Mouse (Mus musculus): ENCODE measurements at regions not wholly inside any gene's neighbourhood (a gene's known extent, or its start where the extent isn't known, plus 50 kb on each side); places are given as distances from the start of the nearest gene placed in this dataset.
"Not testable (repeated sequence)": the region's sequence is repeated elsewhere in the genome, so short reads cannot be mapped to it uniquely, and the experiment has no call there.

- Histone ChIP-seq H3K27me3 (ENCODE audit: control insufficient read depth, insufficient read depth, low read length) (no peaks in the 10 kb centered on the region), H3K4me1 (ENCODE audit: control insufficient read depth, insufficient read depth, low read length) (no peaks in the 10 kb centered on the region), H3K4me2 (ENCODE audit: low read depth, low read length) (no peak overlapping the region), H3K4me3 (ENCODE audit: low read depth, low read length) (no peak overlapping the region), H3K27ac (ENCODE audit: low read depth, low read length) (no peak overlapping the region), H3K36me3 (ENCODE audit: control insufficient read depth, insufficient read depth, low read length) (no peaks in the 10 kb centered on the region), H3K9ac (replicated peaks; ENCODE audit: low read depth, low read length) (no peak overlapping the region), H3K9me3 (ENCODE audit: control insufficient read depth, low read length) (no peaks in the 10 kb centered on the region)
- ATAC-seq (ENCODE audit: low read depth): no peak
Observed at GRCm38 (mm10) chr1:194482717-194483059, 135.3 kb upstream of the Plxna2 start.

GRCm38 (mm10) chr1:194482001-194482716 lies 135.9 kb upstream of the Plxna2 start:
- Histone ChIP-seq H3K27me3 (ENCODE audit: control insufficient read depth, insufficient read depth, low read length) (no peaks in the 10 kb centered on the region), H3K4me1 (ENCODE audit: control insufficient read depth, insufficient read depth, low read length) (no peaks in the 10 kb centered on the region), H3K36me3 (ENCODE audit: control insufficient read depth, insufficient read depth, low read length) (no peaks in the 10 kb centered on the region), H3K4me3 (ENCODE audit: low read depth, low read length) (no peak overlapping the region), H3K27ac (ENCODE audit: low read depth, low read length) (no peak overlapping the region), H3K4me2 (ENCODE audit: low read depth, low read length) (no peak overlapping the region), H3K9me3 (ENCODE audit: control insufficient read depth, low read length) (no peaks in the 10 kb centered on the region), H3K9ac (replicated peaks; ENCODE audit: low read depth, low read length) (no peak overlapping the region)
- 68% methylated on average over 6 of the region's 6 CpGs for WGBS
- ATAC-seq (ENCODE audit: low read depth): no peak

GRCm38 (mm10) chr1:194471281-194471680 lies 146.7 kb upstream of the Plxna2 start:
- not testable (repeated sequence) for H3K36me3 ChIP-seq (ENCODE audit: control insufficient read depth, insufficient read depth, low read length); H3K4me1 ChIP-seq (ENCODE audit: control insufficient read depth, insufficient read depth, low read length); H3K27me3 ChIP-seq (ENCODE audit: control insufficient read depth, insufficient read depth, low read length); ATAC-seq (ENCODE audit: low read depth); H3K4me3 ChIP-seq (ENCODE audit: low read depth, low read length); H3K9ac ChIP-seq (replicated peaks; ENCODE audit: low read depth, low read length); H3K9me3 ChIP-seq (ENCODE audit: control insufficient read depth, low read length); H3K4me2 ChIP-seq (ENCODE audit: low read depth, low read length); H3K27ac ChIP-seq (ENCODE audit: low read depth, low read length)
- 89% methylated on average over 2 of the region's 2 CpGs for WGBS

- WGBS: 96% methylated on average over 1 of the region's 1 CpGs
- Histone ChIP-seq H3K9me3 (ENCODE audit: control insufficient read depth, low read length) (no peaks in the 10 kb centered on the region), H3K27me3 (ENCODE audit: control insufficient read depth, insufficient read depth, low read length) (no peaks in the 10 kb centered on the region), H3K4me2 (ENCODE audit: low read depth, low read length) (no peak overlapping the region), H3K36me3 (ENCODE audit: control insufficient read depth, insufficient read depth, low read length) (no peaks in the 10 kb centered on the region), H3K9ac (replicated peaks; ENCODE audit: low read depth, low read length) (no peak overlapping the region), H3K4me1 (ENCODE audit: control insufficient read depth, insufficient read depth, low read length) (no peaks in the 10 kb centered on the region), H3K4me3 (ENCODE audit: low read depth, low read length) (no peak overlapping the region), H3K27ac (ENCODE audit: low read depth, low read length) (no peak overlapping the region)
- no peak for ATAC-seq (ENCODE audit: low read depth)
Observed at GRCm38 (mm10) chr1:194452480-194452879, 165.5 kb upstream of the Plxna2 start.

GRCm38 (mm10) chr1:194443681-194444080 lies 174.3 kb upstream of the Plxna2 start:
- H3K36me3 ChIP-seq (ENCODE audit: control insufficient read depth, insufficient read depth, low read length): no peaks in the 10 kb centered on the region
- H3K9me3 ChIP-seq (ENCODE audit: control insufficient read depth, low read length): no peaks in the 10 kb centered on the region
- no peaks in the 10 kb centered on the region for H3K27me3 ChIP-seq (ENCODE audit: control insufficient read depth, insufficient read depth, low read length)
- H3K9ac ChIP-seq (replicated peaks; ENCODE audit: low read depth, low read length): no peak overlapping the region
- WGBS: 86% methylated on average over 1 of the region's 1 CpGs
- no peak for ATAC-seq (ENCODE audit: low read depth)
- H3K27ac ChIP-seq (ENCODE audit: low read depth, low read length): no peak overlapping the region
- no peaks in the 10 kb centered on the region for H3K4me1 ChIP-seq (ENCODE audit: control insufficient read depth, insufficient read depth, low read length)
- H3K4me3 ChIP-seq (ENCODE audit: low read depth, low read length): no peak overlapping the region
- no peak overlapping the region for H3K4me2 ChIP-seq (ENCODE audit: low read depth, low read length)

- ATAC-seq (ENCODE audit: low read depth): no peak
- Histone ChIP-seq H3K9ac (replicated peaks; ENCODE audit: low read depth, low read length) (no peak overlapping the region), H3K4me2 (ENCODE audit: low read depth, low read length) (no peak overlapping the region), H3K36me3 (ENCODE audit: control insufficient read depth, insufficient read depth, low read length) (no peaks in the 10 kb centered on the region), H3K4me1 (ENCODE audit: control insufficient read depth, insufficient read depth, low read length) (no peaks in the 10 kb centered on the region), H3K4me3 (ENCODE audit: low read depth, low read length) (no peak overlapping the region), H3K9me3 (ENCODE audit: control insufficient read depth, low read length) (no peaks in the 10 kb centered on the region), H3K27me3 (ENCODE audit: control insufficient read depth, insufficient read depth, low read length) (no peaks in the 10 kb centered on the region), H3K27ac (ENCODE audit: low read depth, low read length) (no peak overlapping the region)
- 85% methylated on average over 5 of the region's 5 CpGs for WGBS
Observed at GRCm38 (mm10) chr1:194437301-194437700, 180.7 kb upstream of the Plxna2 start.

GRCm38 (mm10) chr1:194435060-194435459 lies 183.0 kb upstream of the Plxna2 start:
- H3K27me3 ChIP-seq (ENCODE audit: control insufficient read depth, insufficient read depth, low read length): no peaks in the 10 kb centered on the region
- no peak overlapping the region for H3K4me3 ChIP-seq (ENCODE audit: low read depth, low read length)
- peak; percentile 28; the same call in 1 of the 2 replicates for ATAC-seq (ENCODE audit: low read depth)
- 54% methylated on average over 3 of the region's 3 CpGs for WGBS
- H3K27ac ChIP-seq (ENCODE audit: low read depth, low read length): no peak overlapping the region
- H3K4me1 ChIP-seq (ENCODE audit: control insufficient read depth, insufficient read depth, low read length): no peaks in the 10 kb centered on the region
- no peaks in the 10 kb centered on the region for H3K9me3 ChIP-seq (ENCODE audit: control insufficient read depth, low read length)
- no peak overlapping the region for H3K9ac ChIP-seq (replicated peaks; ENCODE audit: low read depth, low read length)
- H3K36me3 ChIP-seq (ENCODE audit: control insufficient read depth, insufficient read depth, low read length): no peaks in the 10 kb centered on the region
- H3K4me2 ChIP-seq (ENCODE audit: low read depth, low read length): no peak overlapping the region

- Histone ChIP-seq H3K27me3 (ENCODE audit: control insufficient read depth, insufficient read depth, low read length) (no peaks in the 10 kb centered on the region), H3K4me2 (ENCODE audit: low read depth, low read length) (no peak overlapping the region), H3K9ac (replicated peaks; ENCODE audit: low read depth, low read length) (no peak overlapping the region), H3K36me3 (ENCODE audit: control insufficient read depth, insufficient read depth, low read length) (no peaks in the 10 kb centered on the region), H3K4me3 (ENCODE audit: low read depth, low read length) (no peak overlapping the region), H3K4me1 (ENCODE audit: control insufficient read depth, insufficient read depth, low read length) (no peaks in the 10 kb centered on the region), H3K9me3 (ENCODE audit: control insufficient read depth, low read length) (no peaks in the 10 kb centered on the region), H3K27ac (ENCODE audit: low read depth, low read length) (no peak overlapping the region)
- ATAC-seq (ENCODE audit: low read depth): no peak
- 81% methylated on average over 3 of the region's 3 CpGs for WGBS
Observed at GRCm38 (mm10) chr1:194428586-194428985, 189.4 kb upstream of the Plxna2 start.

GRCm38 (mm10) chr1:194426293-194426692 lies 191.7 kb upstream of the Plxna2 start:
- H3K4me2 ChIP-seq (ENCODE audit: low read depth, low read length): no peak overlapping the region
- H3K4me1 ChIP-seq (ENCODE audit: control insufficient read depth, insufficient read depth, low read length): no peaks in the 10 kb centered on the region
- no peak overlapping the region for H3K9ac ChIP-seq (replicated peaks; ENCODE audit: low read depth, low read length)
- no peak overlapping the region for H3K27ac ChIP-seq (ENCODE audit: low read depth, low read length)
- H3K36me3 ChIP-seq (ENCODE audit: control insufficient read depth, insufficient read depth, low read length): no peaks in the 10 kb centered on the region
- no peaks in the 10 kb centered on the region for H3K9me3 ChIP-seq (ENCODE audit: control insufficient read depth, low read length)
- no peak for ATAC-seq (ENCODE audit: low read depth)
- no peaks in the 10 kb centered on the region for H3K27me3 ChIP-seq (ENCODE audit: control insufficient read depth, insufficient read depth, low read length)
- 73% methylated on average over 6 of the region's 6 CpGs for WGBS
- no peak overlapping the region for H3K4me3 ChIP-seq (ENCODE audit: low read depth, low read length)
